Mouse (Mus musculus) hindbrain, embryonic 11.5 days (tissue): ENCODE results near the gene Dph2. TPM values are rescaled to one million over a fixed set of nuclear protein-coding genes. Genes with fewer than 3 reads are reported as not detected.

Experiments
- ATAC-seq: fragments of 200-750 bp; cut with Nextera tagmentation; 2 replicates; pipeline ENCODE4 v1.8.0; 2017; ENCODE audit warnings: mild to moderate bottlenecking, moderate TSS enrichment, moderate library complexity; ENCODE audit not compliant: low FRiP score
- DNase-seq: peaks from one replicate; pipeline ENCODE4 v3.0.0-alpha.2; 2015; ENCODE audit warnings: low spot score
- H3K27ac ChIP-seq: fragments of 300-500 bp; sonication (generic); 2 replicates; pipeline ENCODE4 v1.5.1; 2014; ENCODE audit warnings: mild to moderate bottlenecking, low read depth, low read length
- H3K27me3 ChIP-seq: fragments of 300-500 bp; sonication (generic); 2 replicates; pipeline ENCODE4 v1.6.1; 2014; ENCODE audit warnings: mild to moderate bottlenecking, low read length, moderate library complexity, mixed read lengths; ENCODE audit not compliant: control insufficient read depth, insufficient read depth
- H3K36me3 ChIP-seq: fragments of 300-500 bp; sonication (generic); 2 replicates; pipeline ENCODE4 v1.6.1; 2014; ENCODE audit warnings: mild to moderate bottlenecking, low read length, moderate library complexity, mixed read lengths; ENCODE audit not compliant: control insufficient read depth, insufficient read depth
- H3K4me1 ChIP-seq: fragments of 300-500 bp; sonication (generic); replicated peaks from 2 replicates; pipeline ENCODE4 v1.6.1; 2014; ENCODE audit warnings: low read length, mixed read lengths; ENCODE audit not compliant: control insufficient read depth, insufficient read depth
- H3K4me2 ChIP-seq: fragments of 300-500 bp; sonication (generic); replicated peaks from 2 replicates; pipeline ENCODE4 v1.6.1; 2014; ENCODE audit warnings: mild to moderate bottlenecking, low read depth, low read length
- H3K4me3 ChIP-seq: fragments of 300-500 bp; sonication (generic); 2 replicates; pipeline ENCODE4 v1.5.1; 2014; ENCODE audit warnings: low read depth, low read length
- H3K9ac ChIP-seq: fragments of 300-500 bp; sonication (generic); 2 replicates; pipeline ENCODE4 v1.6.1; 2014; ENCODE audit warnings: low read depth, low read length
- H3K9me3 ChIP-seq: fragments of 300-500 bp; sonication (generic); 2 replicates; pipeline ENCODE4 v1.6.1; 2016; ENCODE audit warnings: low read length; ENCODE audit not compliant: control insufficient read depth
- WGBS: fragments of 180-500 bp; shearing (Covaris S2); extraction: QIAGEN DNeasy Blood & Tissue Kit; methylation state at CpG from one replicate; pipeline ENCODE4 v1.1.7; 2014; 5-methylcytosine and 5-hydroxymethylcytosine counted together
- polyA plus RNA-seq: library from polyadenylated mRNA; unstranded; fragments of >200 nt; fragmentation: Nextera tagmentation; extraction: Ambion mirVana; gene quantifications from 2 replicates; pipeline ENCODE4 v1.2.1, GENCODE M21; 2014

Gene Dph2
- polyA plus RNA-seq, 1 experiment from 2014 or later, result 21.0 TPM

DNA sequence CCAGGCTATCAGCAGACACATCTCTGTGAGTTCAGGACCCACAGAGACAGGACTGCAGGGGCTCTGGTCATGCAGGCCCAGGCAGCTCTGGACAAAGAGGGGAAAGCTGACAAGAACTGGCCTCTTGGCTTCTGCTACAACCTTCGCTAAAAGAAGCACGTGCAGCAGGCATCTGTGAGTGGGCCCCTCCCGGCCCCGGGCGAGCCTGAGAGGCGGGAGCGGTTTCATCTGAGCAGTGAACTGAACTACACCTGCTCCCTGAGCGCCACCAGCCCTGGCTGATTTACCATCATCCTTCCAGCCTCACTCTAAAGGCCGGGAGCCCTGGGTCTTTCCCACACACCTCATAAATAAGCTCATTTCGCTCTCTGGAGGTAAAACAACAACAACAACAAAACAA, 13.5 kb downstream of the Dph2 start:
- H3K36me3 ChIP-seq, result no peaks in the 10 kb centered on the region; the same call in 1 of the 2 replicates
- no peak overlapping the region for H3K9ac ChIP-seq
- H3K4me2 ChIP-seq, result no peak overlapping the region
- H3K27me3 ChIP-seq, result no peaks in the 10 kb centered on the region
- WGBS, result 70% methylated on average over 10 of the region's 10 CpGs
- no peak overlapping the region for H3K27ac ChIP-seq
- H3K9me3 ChIP-seq, result no peaks in the 10 kb centered on the region
- DNase-seq (no peak), ATAC-seq (no peak)
- no peaks in the 10 kb centered on the region for H3K4me1 ChIP-seq
- H3K4me3 ChIP-seq, result no peak overlapping the region

DNA sequence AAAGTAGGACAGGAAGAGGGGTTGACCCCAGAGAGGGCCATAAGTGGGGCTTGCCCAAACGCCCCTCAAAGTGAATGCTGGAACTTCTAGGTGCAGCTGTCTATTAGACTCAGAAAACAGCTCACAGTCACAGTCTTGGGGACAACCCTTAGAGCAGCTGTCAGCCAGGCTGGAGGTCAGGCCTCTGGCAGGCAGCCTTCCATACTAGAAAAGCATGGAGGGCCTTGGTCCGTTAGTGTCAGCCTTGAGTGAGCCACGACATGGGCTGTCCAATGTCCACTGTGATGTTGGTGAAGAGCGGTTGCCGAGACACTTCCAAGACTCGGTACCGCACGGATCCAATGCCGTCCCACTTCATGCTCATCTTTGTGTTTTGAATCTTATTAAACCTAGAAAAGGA, 18.2 kb downstream of the Dph2 start:
- Histone ChIP-seq H3K27ac (no peak overlapping the region), H3K4me1 (peaks cover 5% of the 10 kb centered on the region), H3K9me3 (no peaks in the 10 kb centered on the region), H3K9ac (no peak overlapping the region), H3K36me3 (no peaks in the 10 kb centered on the region; the same call in 1 of the 2 replicates), H3K27me3 (no peaks in the 10 kb centered on the region; the same call in 1 of the 2 replicates), H3K4me3 (no peak overlapping the region), H3K4me2 (no peak overlapping the region)
- ATAC-seq (no peak), DNase-seq (no peak)
- 93% methylated on average over 9 of the region's 9 CpGs for WGBS

GRCm38 (mm10) chr4:117872471-117872886, 19.4 kb downstream of the Dph2 start, which contains the start of gene Ccdc24:
TSS of gene Ccdc24 (minus strand) at chr4:117872557.
- peak; percentile 58 for DNase-seq
- no peak within 1 kb of the TSS for H3K9ac ChIP-seq
- H3K36me3 ChIP-seq, result no peaks in the 10 kb centered on the region; the same call in 1 of the 2 replicates
- H3K27me3 ChIP-seq, result no peaks in the 10 kb centered on the region; the same call in 1 of the 2 replicates
- peaks cover 5% of the 10 kb centered on the region for H3K4me1 ChIP-seq
- no peaks in the 10 kb centered on the region for H3K9me3 ChIP-seq
- WGBS, result 7% methylated on average over 14 of the region's 14 CpGs
- H3K4me3 ChIP-seq, result no peak within 1 kb of the TSS
- peak within 1 kb of the TSS; percentile 25; the same call in 1 of the 2 replicates for H3K4me2 ChIP-seq
- peak; percentile 39 for ATAC-seq
- H3K27ac ChIP-seq, result no peak within 1 kb of the TSS

DNA sequence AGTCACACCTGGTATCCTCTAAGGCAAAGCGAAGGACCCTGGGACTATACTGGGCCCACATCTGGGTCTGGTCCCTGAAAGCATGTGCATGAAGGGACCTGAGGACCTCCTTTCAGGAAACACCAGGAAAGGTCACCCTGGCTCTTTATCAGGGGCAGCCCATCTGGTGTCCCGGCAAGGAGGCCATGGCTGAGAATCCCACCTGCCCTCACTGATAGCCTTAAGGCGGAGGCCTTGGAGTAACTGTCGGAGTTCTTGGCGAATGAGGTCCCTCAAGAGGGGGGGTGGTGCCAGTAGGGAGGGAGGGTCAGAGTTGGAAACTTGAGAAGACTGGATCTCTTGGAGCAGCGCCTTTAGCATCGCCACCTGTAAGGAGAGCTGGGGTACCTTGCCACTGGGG, 20.0 kb downstream of the Dph2 start:
- peaks cover 5% of the 10 kb centered on the region for H3K4me1 ChIP-seq
- no peaks in the 10 kb centered on the region; the same call in 1 of the 2 replicates for H3K27me3 ChIP-seq
- H3K9me3 ChIP-seq, result no peaks in the 10 kb centered on the region
- no peak overlapping the region for H3K4me3 ChIP-seq
- no peak overlapping the region for H3K27ac ChIP-seq
- DNase-seq (no peak), ATAC-seq (no peak)
- H3K9ac ChIP-seq, result no peak overlapping the region
- no peak overlapping the region for H3K4me2 ChIP-seq
- WGBS, result 55% methylated on average over 7 of the region's 7 CpGs
- H3K36me3 ChIP-seq, result no peaks in the 10 kb centered on the region; the same call in 1 of the 2 replicates

DNA sequence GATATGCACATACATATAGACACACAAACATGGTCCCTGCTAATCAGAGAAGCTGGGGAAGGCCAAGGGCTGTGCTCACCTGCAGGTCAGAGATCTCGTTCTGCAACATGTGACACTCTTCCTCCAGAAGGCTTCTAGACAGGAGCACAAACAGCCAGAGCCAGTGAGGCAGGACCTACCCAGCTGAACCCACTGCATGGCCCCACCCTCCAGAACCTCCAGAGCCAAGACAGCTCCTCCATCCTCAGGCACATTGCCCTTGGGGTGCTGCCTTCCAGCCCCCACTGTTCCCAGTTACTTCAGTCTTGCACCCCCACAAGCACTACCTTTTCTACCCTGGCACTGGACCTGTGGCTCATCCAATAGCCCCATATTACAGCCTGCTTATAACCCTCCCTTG, 21.4 kb downstream of the Dph2 start:
- no peak overlapping the region for H3K4me2 ChIP-seq
- 63% methylated on average over 1 of the region's 1 CpGs for WGBS
- ATAC-seq, result no peak

DNA sequence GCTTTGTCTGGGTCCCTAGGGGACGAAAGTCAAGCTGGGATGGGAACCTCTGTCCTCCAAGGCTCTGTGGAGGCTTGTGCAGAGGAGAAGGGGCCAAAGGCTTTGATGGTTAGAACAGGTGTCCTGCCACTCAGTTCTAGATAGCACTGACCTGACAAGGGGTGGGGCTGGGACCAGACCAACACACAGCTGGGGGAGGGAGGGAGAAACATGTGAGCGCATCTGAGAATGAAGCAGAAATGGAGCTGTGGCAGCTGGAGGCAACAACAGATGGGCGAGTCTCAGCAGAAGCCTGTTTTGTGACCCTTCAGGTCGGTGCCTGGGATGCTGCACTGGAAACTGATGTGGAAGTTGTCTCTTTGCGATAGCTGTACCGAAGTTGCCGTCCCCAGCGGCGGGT, 22.5 kb downstream of the Dph2 start:
- Histone ChIP-seq H3K4me1 (peaks cover 5% of the 10 kb centered on the region), H3K36me3 (no peaks in the 10 kb centered on the region), H3K4me2 (no peak overlapping the region), H3K27ac (no peak overlapping the region), H3K4me3 (no peak overlapping the region), H3K9ac (no peak overlapping the region), H3K27me3 (no peaks in the 10 kb centered on the region; the same call in none of the 2 replicates), H3K9me3 (no peaks in the 10 kb centered on the region)
- peak; percentile 34; the same call in 1 of the 2 replicates for ATAC-seq
- 73% methylated on average over 9 of the region's 9 CpGs for WGBS
- DNase-seq, result no peak

More for the DNA sequence above, 21.4 kb downstream of the Dph2 start:
- no peak for DNase-seq
- H3K9me3 ChIP-seq, result no peaks in the 10 kb centered on the region
- H3K4me1 ChIP-seq, result peaks cover 5% of the 10 kb centered on the region
- no peaks in the 10 kb centered on the region; the same call in none of the 2 replicates for H3K27me3 ChIP-seq
- no peak overlapping the region for H3K27ac ChIP-seq
- no peaks in the 10 kb centered on the region for H3K36me3 ChIP-seq
- H3K9ac ChIP-seq, result no peak overlapping the region
- H3K4me3 ChIP-seq, result no peak overlapping the region

- H3K9me3 ChIP-seq, result no peaks in the 10 kb centered on the region
- DNase-seq (peak; percentile 84), ATAC-seq (peak; percentile 31; the same call in 1 of the 2 replicates)
- H3K4me3 ChIP-seq, result no peak overlapping the region
- H3K27me3 ChIP-seq, result no peaks in the 10 kb centered on the region; the same call in none of the 2 replicates
- H3K4me1 ChIP-seq, result peaks cover 5% of the 10 kb centered on the region
- no peak overlapping the region for H3K27ac ChIP-seq
- H3K4me2 ChIP-seq, result no peak overlapping the region
- no peaks in the 10 kb centered on the region for H3K36me3 ChIP-seq
- WGBS, result 18% methylated on average over 24 of the region's 24 CpGs
- 0 out of 2 replicates have a peak overlapping the region, but pooled peaks have one; percentile 4 for H3K9ac ChIP-seq
Measured at GRCm38 (mm10) chr4:117867823-117868222, 24.0 kb downstream of the Dph2 start.

GRCm38 (mm10) chr4:117867000-117867399, 24.8 kb downstream of the Dph2 start:
- Histone ChIP-seq H3K36me3 (no peaks in the 10 kb centered on the region), H3K9me3 (no peaks in the 10 kb centered on the region), H3K4me1 (no peaks in the 10 kb centered on the region), H3K9ac (no peak overlapping the region), H3K27me3 (no peaks in the 10 kb centered on the region; the same call in none of the 2 replicates), H3K4me2 (no peak overlapping the region), H3K4me3 (no peak overlapping the region), H3K27ac (no peak overlapping the region)
- DNase-seq, result no peak
- ATAC-seq, result no peak
- WGBS, result 79% methylated on average over 6 of the region's 6 CpGs

DNA sequence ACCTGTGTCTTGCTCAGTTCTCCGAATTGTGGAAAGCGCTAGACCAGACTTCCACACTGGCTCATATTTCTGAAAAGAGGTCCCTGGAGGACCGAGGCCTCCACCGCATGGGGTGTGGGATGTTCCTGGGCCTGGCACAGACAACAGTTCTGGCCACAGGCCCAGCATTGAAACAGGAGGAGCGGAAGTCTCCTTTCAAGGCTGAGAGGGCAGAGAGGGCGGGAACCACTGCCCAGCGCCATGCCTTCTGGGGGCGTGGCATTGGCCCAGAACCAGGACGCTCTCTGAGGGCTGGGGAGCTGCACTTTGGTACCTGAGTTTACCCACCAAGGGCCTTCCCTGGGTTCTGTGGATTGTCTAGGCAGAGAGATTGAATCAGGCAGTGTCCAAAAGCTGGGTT, 25.7 kb downstream of the Dph2 start:
- no peaks in the 10 kb centered on the region for H3K4me1 ChIP-seq
- H3K9ac ChIP-seq, result no peak overlapping the region
- ATAC-seq, result no peak

More for the DNA sequence above, 25.7 kb downstream of the Dph2 start:
- no peak overlapping the region for H3K4me2 ChIP-seq
- no peak overlapping the region for H3K4me3 ChIP-seq
- no peaks in the 10 kb centered on the region; the same call in none of the 2 replicates for H3K27me3 ChIP-seq
- H3K36me3 ChIP-seq, result no peaks in the 10 kb centered on the region
- no peak overlapping the region for H3K27ac ChIP-seq
- no peaks in the 10 kb centered on the region for H3K9me3 ChIP-seq
- WGBS, result 54% methylated on average over 9 of the region's 9 CpGs
- DNase-seq, result no peak
